Mouse (Mus musculus): ENCODE results near the gene Ccnk.

GRCm38 (mm10) chr12:108219163-108219562 lies 39.8 kb downstream of the Ccnk start:
- TF ChIP-seq CTCF (IDR thresholded peaks at IDR 0.05; ENCODE audit: extremely low read depth, insufficient read depth, low read length) (no peak), POLR2A (IDR thresholded peaks at IDR 0.05; ENCODE audit: extremely low read depth, insufficient read depth, low read length) (no peak)

Data from cortical plate, adult 2 months (tissue).